Mouse (Mus musculus) heart, adult 10 weeks (tissue): ENCODE results near the gene Mms22l. TPM values are rescaled to one million over a fixed set of nuclear protein-coding genes. Genes with fewer than 3 reads are reported as not detected.

ENCODE experiments used
- polyA plus RNA-seq: library from polyadenylated mRNA; stranded (reverse); fragments of 350-450 nt; fragmentation: Illumina TruSeq; extraction: RNeasy Lipid Tissue Mini Kit (QIAGEN cat#74804); gene quantifications from one replicate; pipeline ENCODE4 v1.2.3, GENCODE M21; 2014; ENCODE audit warnings: low read depth, low replicate concordance

Mms22l gene
- 1.2 TPM for polyA plus RNA-seq

DNA sequence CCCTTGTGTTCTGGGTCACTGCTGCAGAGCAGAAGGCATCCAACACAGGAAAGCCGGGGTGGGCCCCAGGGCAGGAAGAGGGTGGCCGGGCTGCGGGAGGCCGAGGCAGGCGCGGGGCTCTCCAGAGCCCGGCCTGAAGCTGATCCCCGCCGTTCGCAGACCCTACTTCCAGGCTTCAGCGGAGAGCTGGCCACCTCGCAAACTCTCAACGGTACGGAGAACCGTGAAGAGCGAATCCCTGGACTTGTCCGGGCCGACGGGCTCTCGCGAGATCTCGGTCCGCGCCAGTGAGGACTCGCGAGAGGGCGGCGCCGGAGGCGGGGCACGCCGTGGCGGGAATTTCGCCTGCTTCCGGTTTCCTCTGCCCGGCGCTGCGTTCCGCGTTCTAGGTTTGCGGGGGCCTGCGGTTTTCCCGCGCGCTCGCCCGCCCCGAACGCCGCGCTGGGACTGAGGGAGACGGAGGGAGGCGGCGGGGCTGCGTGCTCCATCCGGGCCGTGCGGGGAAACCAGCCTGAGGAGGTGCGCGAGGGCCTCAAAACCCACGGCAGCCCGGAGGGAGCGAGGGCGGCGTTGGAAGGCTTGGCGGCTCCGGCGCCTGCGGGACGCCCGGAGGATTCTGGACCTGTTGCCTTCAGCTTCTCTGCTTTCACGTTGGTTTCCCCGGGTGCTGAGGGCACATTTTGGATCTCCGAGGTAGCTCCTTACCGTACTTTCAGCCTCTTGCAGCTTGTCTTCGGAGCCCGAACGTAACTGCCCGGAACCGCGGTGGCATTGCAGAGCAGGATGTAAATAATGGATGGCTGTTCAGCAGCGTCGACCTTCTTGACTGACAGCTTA is at the start of gene Mms22l:
Mms22l (plus strand) TSS at position 336 of the 837 bp plus-strand sequence.

